Mouse (Mus musculus) CH12.LX (cell line): ENCODE data around the gene Dynll2.

Experiments used
- CTCF ChIP-seq, 2 experiments: IDR thresholded peaks in 1 of 2; conservative IDR thresholded peaks in 1 of 2; 2 replicates each; pipeline ENCODE4 v1.5.1; 2011 to 2012; ENCODE audit warnings: low read depth in 2 of 2, low read length in 2 of 2, improper control_type of control experiment in 1 of 2, inconsistent platforms in 1 of 2, mild to moderate bottlenecking in 1 of 2, moderate library complexity in 1 of 2
- GABPA ChIP-seq: IDR thresholded peaks from 2 replicates; pipeline ENCODE4 v1.6.1; 2012; ENCODE audit warnings: low read depth, low read length, improper control_type of control experiment, inconsistent platforms; ENCODE audit not compliant: insufficient replicate concordance
- JUND ChIP-seq: conservative IDR thresholded peaks from 2 replicates; pipeline ENCODE4 v1.6.1; 2011; ENCODE audit warnings: low read depth, low read length, improper control_type of control experiment
- POLR2A ChIP-seq: IDR thresholded peaks from 2 replicates; pipeline ENCODE4 v1.6.1; 2011; ENCODE audit warnings: low read depth, mild to moderate bottlenecking, improper control_type of control experiment, low read length
- RCOR1 ChIP-seq: conservative IDR thresholded peaks from 2 replicates; pipeline ENCODE4 v1.6.1; 2012; ENCODE audit warnings: low read depth, mild to moderate bottlenecking, inconsistent platforms, low read length, improper control_type of control experiment

DNA sequence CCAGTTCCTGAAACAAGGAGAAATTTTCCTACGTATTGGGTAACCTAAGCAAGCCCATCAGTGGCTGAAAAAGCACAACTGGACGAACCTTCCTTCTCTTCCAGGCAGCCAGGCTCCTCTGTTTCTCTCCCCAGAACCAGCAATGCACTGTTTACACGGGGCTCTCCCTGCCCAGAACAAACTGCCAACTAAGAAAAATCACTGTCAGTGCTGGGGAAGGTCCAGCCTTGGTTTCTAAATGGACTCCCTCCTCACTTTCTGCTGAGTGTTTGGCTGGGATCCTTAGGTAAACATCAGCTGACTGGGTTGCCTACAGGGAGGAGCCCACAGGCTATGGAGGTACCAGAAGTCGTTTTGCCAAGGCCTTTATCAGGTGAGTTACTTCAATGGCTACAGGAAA, 4.5 kb upstream of the Dynll2 start:
- no peak for TF ChIP-seq POLR2A
- TF ChIP-seq CTCF (conservative IDR thresholded peaks at IDR 0.05 in 1 of 2, IDR thresholded peaks at IDR 0.05 in 1 of 2; ENCODE audit: low read depth in 2 of 2, low read length in 2 of 2), result no peak
- no peak for TF ChIP-seq RCOR1
- TF ChIP-seq GABPA, result no peak
- no peak for TF ChIP-seq JUND
